Mouse (Mus musculus) kidney, postnatal 4 days (tissue): ENCODE data around the gene Actl10.

ENCODE experiments used
- DNase-seq, 2 experiments: peaks; one replicate each; pipeline ENCODE4 v3.0.0; 2021; ENCODE audit warnings: mixed read lengths in 2 of 2

Actl10 gene

GRCm38 (mm10) chr2:154551476-154551875 is at the start of gene Actl10:
Gene Actl10, plus strand, starts transcription at chr2:154551776.
- DNase-seq = no peak

GRCm38 (mm10) chr2:154507076-154507475 is 44.5 kb upstream of the Actl10 start:
- DNase-seq = no peak

- peak; percentile 19 to 41 for DNase-seq
These were observed 43.9 kb upstream of the Actl10 start for GRCm38 (mm10) chr2:154507566-154508283.

GRCm38 (mm10) chr2:154508450-154508849 is 43.1 kb upstream of the Actl10 start:
- no peak for DNase-seq

GRCm38 (mm10) chr2:154510141-154510540 is 41.4 kb upstream of the Actl10 start:
- no peak for DNase-seq

GRCm38 (mm10) chr2:154516944-154517343 is 34.6 kb upstream of the Actl10 start:
- no peak for DNase-seq

- no peak for DNase-seq
These were observed 34.2 kb upstream of the Actl10 start for GRCm38 (mm10) chr2:154517424-154517823.

- no peak for DNase-seq
These were observed 30.1 kb upstream of the Actl10 start for GRCm38 (mm10) chr2:154521449-154521848.

- no peak for DNase-seq
These were observed 29.2 kb upstream of the Actl10 start for GRCm38 (mm10) chr2:154522334-154522733.

GRCm38 (mm10) chr2:154525285-154525684 is 26.3 kb upstream of the Actl10 start:
- DNase-seq = no peak

- no peak for DNase-seq
These were observed 25.0 kb upstream of the Actl10 start for GRCm38 (mm10) chr2:154526531-154526930.

- no peak for DNase-seq
These were observed 18.7 kb upstream of the Actl10 start for GRCm38 (mm10) chr2:154532888-154533287.

GRCm38 (mm10) chr2:154534704-154535270 is 16.8 kb upstream of the Actl10 start:
- no peak for DNase-seq

GRCm38 (mm10) chr2:154538310-154538709 is 13.3 kb upstream of the Actl10 start:
- no peak for DNase-seq

GRCm38 (mm10) chr2:154538710-154539109 is 12.9 kb upstream of the Actl10 start:
- no peak for DNase-seq

- DNase-seq = peak; percentile 68 to 72
These were observed 11.9 kb upstream of the Actl10 start for GRCm38 (mm10) chr2:154539720-154540119.

GRCm38 (mm10) chr2:154541630-154542029 is 9.9 kb upstream of the Actl10 start:
- DNase-seq = no peak

GRCm38 (mm10) chr2:154543567-154544347 is 7.8 kb upstream of the Actl10 start:
- no peak for DNase-seq

GRCm38 (mm10) chr2:154546711-154547110 is 4.9 kb upstream of the Actl10 start, which contains the start of gene 1700003F12Rik:
Gene 1700003F12Rik, plus strand, starts transcription at chr2:154547085.
- DNase-seq = no peak

GRCm38 (mm10) chr2:154548688-154549087 is 2.9 kb upstream of the Actl10 start:
- peak in 1 of 2 experiments; percentile 47 for DNase-seq

GRCm38 (mm10) chr2:154549127-154549885 is 2.3 kb upstream of the Actl10 start:
- peak; percentile 84 to 89 for DNase-seq

GRCm38 (mm10) chr2:154549886-154550189 is 1.7 kb upstream of the Actl10 start:
- no peak for DNase-seq

- DNase-seq = no peak
These were observed 639 bp upstream of the Actl10 start for GRCm38 (mm10) chr2:154550937-154551336.
